Mouse (Mus musculus) heart, postnatal 0 days (tissue): ENCODE data around the gene Mvb12b.

Experiments
- CTCF ChIP-seq: IDR thresholded peaks from 2 replicates; pipeline ENCODE4 v1.5.1; 2016; ENCODE audit warnings: antibody characterized with exemption, control low read depth, low read depth
- EP300 ChIP-seq: IDR thresholded peaks from 2 replicates; pipeline ENCODE4 v1.6.1; 2016; ENCODE audit warnings: antibody characterized with exemption, low read depth

GRCm38 (mm10) chr2:33696428-33696827, 191.3 kb downstream of the Mvb12b start:
- TF ChIP-seq CTCF (no peak), EP300 (no peak)
